Mouse (Mus musculus): Measurements from ENCODE around the gene Atg4a.

GRCm38 (mm10) chrX:140983206-140983960 lies 26.7 kb downstream of the Atg4a start:
- TF ChIP-seq POLR2A (IDR thresholded peaks at IDR 0.05; ENCODE audit: borderline replicate concordance, extremely low read depth, low read depth, low read length), result no peak
- no peak for TF ChIP-seq CTCF (IDR thresholded peaks at IDR 0.05; ENCODE audit: insufficient read depth, low read length)
